Mouse (Mus musculus) G1E (cell line): ENCODE results near the gene Frmd8. TPM values are rescaled to one million over a fixed set of nuclear protein-coding genes. Genes with fewer than 3 reads are reported as not detected.

ENCODE experiments used
- ATAC-seq: 2 replicates; pipeline ENCODE4 v1.8.0; 2016; ENCODE audit warnings: mild to moderate bottlenecking; ENCODE audit not compliant: insufficient number of reproducible peaks, poor library complexity, low FRiP score, severe bottlenecking; ENCODE audit errors: extremely low read depth
- DNase-seq: peaks from one replicate; pipeline ENCODE4 v3.0.0; 2012; ENCODE audit warnings: low spot score
- H3K27me3 ChIP-seq: 2 replicates; pipeline ENCODE4 v1.6.1; 2012; ENCODE audit warnings: mild to moderate bottlenecking, low read length, inconsistent platforms; ENCODE audit not compliant: insufficient read depth
- H3K36me3 ChIP-seq: replicated peaks from 2 replicates; pipeline ENCODE3; 2012; ENCODE audit warnings: mild to moderate bottlenecking, inconsistent platforms
- H3K4me1 ChIP-seq: 2 replicates; pipeline ENCODE4 v1.6.1; 2012; ENCODE audit warnings: low read depth, low read length, inconsistent platforms, mixed read lengths; ENCODE audit not compliant: insufficient read depth
- H3K4me3 ChIP-seq: 2 replicates; pipeline ENCODE4 v1.5.1; 2012; ENCODE audit warnings: low read depth, mild to moderate bottlenecking, inconsistent platforms, low read length, moderate library complexity, mixed read lengths
- H3K9me3 ChIP-seq: replicated peaks from 2 replicates; pipeline ENCODE4 v1.6.1; 2012; ENCODE audit warnings: inconsistent platforms
- CTCF ChIP-seq: IDR thresholded peaks from 2 replicates; pipeline ENCODE4 v1.5.1; 2012; ENCODE audit warnings: low read depth, low read length, inconsistent platforms, mixed read lengths
- GATA1 ChIP-seq: IDR thresholded peaks from 2 replicates; pipeline ENCODE4 v1.6.1; 2012; ENCODE audit warnings: borderline replicate concordance, low read length, inconsistent platforms, mixed read lengths
- GATA2 ChIP-seq: IDR thresholded peaks from 2 replicates; pipeline ENCODE4 v1.6.1; 2012; ENCODE audit warnings: low read depth, low read length, inconsistent platforms, borderline replicate concordance
- POLR2AphosphoS5 ChIP-seq: IDR thresholded peaks from 2 replicates; pipeline ENCODE4 v1.6.1; 2012; ENCODE audit warnings: low read depth, low read length, inconsistent platforms; ENCODE audit not compliant: insufficient replicate concordance
- TAL1 ChIP-seq: conservative IDR thresholded peaks from 2 replicates; pipeline ENCODE4 v1.6.1; 2012; ENCODE audit warnings: low read depth, low read length, inconsistent platforms, mixed read lengths
- polyA plus RNA-seq: library from polyadenylated mRNA; stranded (reverse); fragments of >175 nt; gene quantifications from 2 replicates; pipeline ENCODE4 v1.2.3, GENCODE M21; 2012
- total RNA-seq, 2 experiments: library from RNA; stranded (forward) in 1 of 2; stranded (reverse) in 1 of 2; fragments of 200-1000 nt in 1 of 2; fragments of >200 nt in 1 of 2; fragmentation: Nextera tagmentation in 1 of 2; gene quantifications; 2 replicates each; pipeline ENCODE4 v1.2.3; 2014 to 2017

The Frmd8 gene
- total and polyA plus RNA-seq, 3 experiments = 15.1 to 21.9 (median 15.2) TPM

DNA sequence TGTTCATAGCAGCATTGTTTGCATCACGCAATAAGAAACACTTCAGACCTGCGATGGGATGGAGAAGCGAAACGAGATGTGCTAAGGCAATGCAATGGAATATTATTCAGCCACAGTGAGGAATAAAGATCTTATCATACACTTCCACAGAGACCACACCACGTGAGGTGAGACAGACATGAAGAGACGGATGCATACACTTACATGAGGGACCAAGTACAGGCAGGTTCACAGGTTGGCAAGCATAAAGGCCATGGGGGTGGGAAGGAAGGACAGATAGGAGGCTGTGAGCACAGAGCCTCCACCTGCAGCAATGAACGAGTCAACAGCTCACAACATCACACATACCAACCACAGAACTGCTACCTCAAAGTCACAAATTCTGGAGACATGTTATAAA is 44.3 kb downstream of the Frmd8 start:
- H3K36me3 ChIP-seq = peaks cover 88% of the 10 kb centered on the region
- DNase-seq (no peak), ATAC-seq (no peak)
- TF ChIP-seq GATA2 = no peak
- no peak for TF ChIP-seq CTCF
- TF ChIP-seq POLR2AphosphoS5 = no peak
- TF ChIP-seq TAL1 = no peak
- no peak for TF ChIP-seq GATA1
- H3K4me3 ChIP-seq = no peak overlapping the region
- H3K9me3 ChIP-seq = no peaks in the 10 kb centered on the region
- H3K27me3 ChIP-seq = no peaks in the 10 kb centered on the region
- peaks cover 45% of the 10 kb centered on the region for H3K4me1 ChIP-seq

DNA sequence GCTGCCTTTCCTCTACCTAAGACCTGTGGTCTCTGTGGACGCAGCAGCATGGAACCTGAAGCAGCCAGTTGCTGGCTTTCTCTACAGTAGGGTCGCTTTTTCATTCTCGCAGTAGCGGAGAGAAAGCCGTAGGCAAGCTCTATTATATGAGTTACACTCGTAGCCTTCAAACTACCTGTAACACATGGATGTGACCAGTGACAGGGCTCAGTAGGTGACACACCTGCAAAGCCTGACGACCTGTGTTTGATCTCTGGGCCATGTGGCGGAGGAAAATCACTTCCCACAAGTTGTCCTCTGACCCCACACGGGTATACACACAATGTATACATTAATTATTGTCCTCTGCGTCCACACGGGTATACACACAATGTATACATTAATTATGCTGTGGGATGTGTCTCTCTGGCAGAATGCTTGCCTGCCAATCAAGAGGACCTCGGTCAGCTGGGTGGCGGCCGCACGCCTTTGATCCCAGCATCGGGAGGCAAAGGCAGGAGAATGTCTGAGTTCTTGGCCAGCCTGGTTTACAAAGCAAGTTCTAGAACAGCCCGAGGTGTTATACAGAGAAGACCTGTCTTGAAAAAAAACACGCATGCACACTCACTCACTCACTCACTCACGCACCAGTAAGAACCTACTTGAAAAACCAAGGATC is 45.0 kb downstream of the Frmd8 start:
- DNase-seq = no peak
- TF ChIP-seq POLR2AphosphoS5 (no peak), CTCF (no peak), GATA1 (no peak), GATA2 (no peak), TAL1 (no peak)
- peaks cover 41% of the 10 kb centered on the region for H3K4me1 ChIP-seq
- H3K4me3 ChIP-seq = no peak overlapping the region
- H3K9me3 ChIP-seq = no peaks in the 10 kb centered on the region
- ATAC-seq = no peak
- H3K36me3 ChIP-seq = peaks cover 88% of the 10 kb centered on the region
- H3K27me3 ChIP-seq = no peaks in the 10 kb centered on the region

GRCm38 (mm10) chr19:5828905-5829304 is 46.2 kb downstream of the Frmd8 start:
- no peak for ATAC-seq
- Histone ChIP-seq H3K4me3 (no peak overlapping the region), H3K36me3 (peaks cover 92% of the 10 kb centered on the region), H3K4me1 (peaks cover 38% of the 10 kb centered on the region), H3K27me3 (no peaks in the 10 kb centered on the region), H3K9me3 (no peaks in the 10 kb centered on the region)
- no peak for TF ChIP-seq TAL1
- no peak for TF ChIP-seq GATA1
- TF ChIP-seq CTCF = no peak
- TF ChIP-seq GATA2 = no peak
- TF ChIP-seq POLR2AphosphoS5 = no peak
- no peak for DNase-seq

DNA sequence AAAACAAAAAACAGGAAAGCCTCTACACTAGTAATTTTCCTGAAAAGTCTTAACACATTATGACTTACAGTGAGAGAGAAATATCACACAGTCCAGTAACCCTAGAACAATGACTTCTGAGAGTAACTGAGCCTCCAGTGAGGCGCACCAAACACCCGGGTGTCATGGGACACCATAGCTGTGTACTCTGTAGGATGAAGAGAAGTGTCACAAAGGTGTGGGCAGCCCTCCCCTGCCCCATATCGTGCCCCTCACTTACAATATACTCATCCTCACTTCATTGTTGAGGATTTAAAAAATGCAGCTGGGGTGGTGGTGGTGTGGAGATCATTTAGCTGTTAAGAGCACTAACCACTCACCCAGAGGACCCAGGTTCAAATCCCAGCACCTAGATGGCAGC is 46.9 kb downstream of the Frmd8 start:
- Histone ChIP-seq H3K36me3 (peaks cover 92% of the 10 kb centered on the region), H3K4me3 (no peak overlapping the region), H3K27me3 (no peaks in the 10 kb centered on the region), H3K4me1 (peaks cover 38% of the 10 kb centered on the region), H3K9me3 (no peaks in the 10 kb centered on the region)
- TF ChIP-seq POLR2AphosphoS5 (no peak), CTCF (no peak), GATA1 (no peak), TAL1 (no peak), GATA2 (no peak)
- ATAC-seq (no peak), DNase-seq (no peak)

- peaks cover 94% of the 10 kb centered on the region for H3K36me3 ChIP-seq
- no peak for ATAC-seq
- no peaks in the 10 kb centered on the region for H3K27me3 ChIP-seq
- no peak for TF ChIP-seq POLR2AphosphoS5
- TF ChIP-seq GATA2 = no peak
- no peak for TF ChIP-seq TAL1
- no peak for TF ChIP-seq CTCF
- TF ChIP-seq GATA1 = no peak
- peaks cover 40% of the 10 kb centered on the region for H3K4me1 ChIP-seq
- no peaks in the 10 kb centered on the region for H3K9me3 ChIP-seq
- H3K4me3 ChIP-seq = no peak overlapping the region
- no peak for DNase-seq
Observed at GRCm38 (mm10) chr19:5827456-5828154, 47.5 kb downstream of the Frmd8 start.

DNA sequence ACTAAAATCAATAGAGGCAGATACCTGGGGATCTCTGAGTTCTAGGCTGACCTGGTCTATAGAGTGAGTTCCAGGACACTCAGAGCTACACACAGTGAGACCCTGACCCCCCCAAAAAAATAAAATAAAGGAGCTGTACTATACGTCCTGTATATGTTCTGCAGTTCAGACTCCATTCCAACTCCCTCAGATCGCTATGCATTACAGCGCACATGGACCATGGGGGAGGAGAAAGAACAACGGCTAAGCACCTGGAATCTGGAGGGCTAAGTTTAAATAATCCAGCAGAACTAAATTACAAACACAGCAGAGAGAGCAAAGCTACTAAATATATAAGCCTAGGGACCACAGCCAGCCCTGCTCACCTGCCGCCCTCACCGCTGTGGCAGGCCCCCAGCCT is 48.0 kb downstream of the Frmd8 start:
- Histone ChIP-seq H3K4me1 (peaks cover 41% of the 10 kb centered on the region), H3K9me3 (no peaks in the 10 kb centered on the region), H3K4me3 (no peak overlapping the region), H3K36me3 (peaks cover 96% of the 10 kb centered on the region), H3K27me3 (no peaks in the 10 kb centered on the region)
- DNase-seq (no peak), ATAC-seq (no peak)
- TF ChIP-seq TAL1 (no peak), GATA2 (no peak), POLR2AphosphoS5 (no peak), GATA1 (no peak), CTCF (no peak)

DNA sequence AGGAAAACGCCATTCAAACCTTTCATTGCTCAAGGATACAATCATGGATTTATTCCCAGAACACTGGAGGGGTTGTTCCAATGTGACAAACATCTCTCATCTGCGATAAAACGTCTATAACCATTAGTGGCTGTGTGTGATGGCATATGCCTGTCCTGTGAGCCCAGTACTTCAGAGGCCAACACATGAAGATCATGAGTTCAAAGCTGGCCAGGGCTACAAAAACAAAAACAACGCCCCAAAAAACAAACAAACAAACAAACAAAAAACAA is 48.4 kb downstream of the Frmd8 start:
- no peak for TF ChIP-seq GATA1
- no peak for TF ChIP-seq GATA2
- TF ChIP-seq CTCF = no peak
- no peak for TF ChIP-seq POLR2AphosphoS5
- no peak for TF ChIP-seq TAL1
- peaks cover 38% of the 10 kb centered on the region for H3K4me1 ChIP-seq
- ATAC-seq (no peak), DNase-seq (no peak)
- no peaks in the 10 kb centered on the region for H3K9me3 ChIP-seq
- H3K36me3 ChIP-seq = peaks cover 93% of the 10 kb centered on the region
- H3K27me3 ChIP-seq = no peaks in the 10 kb centered on the region
- no peak overlapping the region for H3K4me3 ChIP-seq
